Mouse (Mus musculus) adrenal gland, postnatal 25 days (tissue): ENCODE measurements at regions not wholly inside any gene's neighbourhood (a gene's known extent, or its start where the extent isn't known, plus 50 kb on each side); places are given as distances from the start of the nearest gene placed in this dataset.
"Not testable (repeated sequence)": the region's sequence is repeated elsewhere in the genome, so short reads cannot be mapped to it uniquely, and the experiment has no call there.

Experiments
- DNase-seq: peaks from one replicate; pipeline ENCODE4 v3.0.0; 2021; ENCODE audit warnings: mixed read lengths

DNA sequence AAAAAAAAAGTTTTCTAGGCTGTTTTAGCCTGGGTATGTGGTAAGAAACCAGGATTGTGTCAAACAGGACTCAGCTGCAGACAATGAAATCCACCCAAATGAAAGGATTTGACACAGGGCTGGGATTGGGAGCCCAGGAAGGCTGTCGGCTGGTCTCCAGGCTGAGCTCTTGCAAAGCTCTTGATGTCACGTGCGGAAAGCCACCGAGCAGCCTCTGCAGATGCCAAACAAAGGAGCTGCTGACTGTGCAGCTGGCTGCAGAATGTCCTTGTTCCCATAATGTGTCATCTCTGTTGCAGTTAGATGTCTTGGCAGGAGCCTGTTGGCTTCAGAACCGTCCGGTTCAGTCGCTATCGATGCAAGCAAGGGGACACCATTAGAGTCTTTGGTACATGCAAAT lies 56.1 kb downstream of the Bbs10 start:
- DNase-seq: peak; percentile 64

DNA sequence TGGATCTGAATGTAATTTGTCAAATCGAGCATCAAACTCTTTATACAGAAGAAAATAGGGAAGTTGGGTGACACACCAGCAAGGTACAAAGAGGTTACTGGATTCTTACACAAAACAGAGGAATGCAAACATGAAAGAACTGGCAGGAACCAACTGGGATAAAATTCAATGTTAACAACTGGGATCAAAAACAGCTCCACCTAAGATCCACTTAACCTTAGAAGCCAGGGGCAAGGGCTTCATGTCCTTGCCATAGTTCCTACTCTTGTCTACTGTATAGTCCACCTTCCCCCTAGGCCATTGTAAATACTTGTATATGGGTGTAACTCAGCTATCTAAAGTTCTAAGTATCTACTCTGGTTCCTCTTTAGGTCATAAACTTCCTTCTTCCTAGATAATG lies 59.9 kb downstream of the Bbs10 start:
- DNase-seq: not testable (repeated sequence)

DNA sequence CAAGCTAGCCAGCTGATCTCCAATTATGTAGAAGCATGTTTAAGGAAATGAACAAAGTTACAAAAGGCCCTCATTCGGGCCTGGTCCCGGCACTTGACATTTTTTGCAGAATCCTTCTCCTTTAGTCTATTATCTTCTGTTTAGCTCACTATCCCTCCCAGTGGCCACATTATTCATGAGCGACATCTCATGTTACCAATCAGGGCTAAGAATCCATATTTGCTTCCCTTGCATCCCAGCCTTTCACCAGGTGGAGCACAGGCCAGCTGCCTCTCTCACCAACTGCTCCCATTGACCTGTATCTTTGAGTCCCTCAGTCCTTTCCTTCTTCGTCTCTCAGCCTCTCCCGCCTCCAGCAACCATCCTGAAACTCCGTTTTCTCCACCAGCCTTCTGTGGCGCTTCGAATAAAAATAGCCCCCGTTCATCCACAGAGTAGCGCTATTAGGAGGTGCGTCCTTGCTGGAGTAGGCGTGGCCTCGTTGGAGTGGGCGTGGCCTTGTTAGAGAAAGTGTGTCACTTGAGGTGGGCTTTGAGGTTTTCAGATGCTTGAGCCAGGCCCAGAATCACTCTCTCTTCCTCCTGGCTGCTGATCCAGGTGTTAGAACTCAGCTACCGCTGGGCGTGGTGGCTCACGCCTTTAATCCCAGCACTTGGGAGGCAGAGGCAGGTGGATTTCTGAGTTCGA lies 63.4 kb downstream of the Bbs10 start:
- DNase-seq: no peak

DNA sequence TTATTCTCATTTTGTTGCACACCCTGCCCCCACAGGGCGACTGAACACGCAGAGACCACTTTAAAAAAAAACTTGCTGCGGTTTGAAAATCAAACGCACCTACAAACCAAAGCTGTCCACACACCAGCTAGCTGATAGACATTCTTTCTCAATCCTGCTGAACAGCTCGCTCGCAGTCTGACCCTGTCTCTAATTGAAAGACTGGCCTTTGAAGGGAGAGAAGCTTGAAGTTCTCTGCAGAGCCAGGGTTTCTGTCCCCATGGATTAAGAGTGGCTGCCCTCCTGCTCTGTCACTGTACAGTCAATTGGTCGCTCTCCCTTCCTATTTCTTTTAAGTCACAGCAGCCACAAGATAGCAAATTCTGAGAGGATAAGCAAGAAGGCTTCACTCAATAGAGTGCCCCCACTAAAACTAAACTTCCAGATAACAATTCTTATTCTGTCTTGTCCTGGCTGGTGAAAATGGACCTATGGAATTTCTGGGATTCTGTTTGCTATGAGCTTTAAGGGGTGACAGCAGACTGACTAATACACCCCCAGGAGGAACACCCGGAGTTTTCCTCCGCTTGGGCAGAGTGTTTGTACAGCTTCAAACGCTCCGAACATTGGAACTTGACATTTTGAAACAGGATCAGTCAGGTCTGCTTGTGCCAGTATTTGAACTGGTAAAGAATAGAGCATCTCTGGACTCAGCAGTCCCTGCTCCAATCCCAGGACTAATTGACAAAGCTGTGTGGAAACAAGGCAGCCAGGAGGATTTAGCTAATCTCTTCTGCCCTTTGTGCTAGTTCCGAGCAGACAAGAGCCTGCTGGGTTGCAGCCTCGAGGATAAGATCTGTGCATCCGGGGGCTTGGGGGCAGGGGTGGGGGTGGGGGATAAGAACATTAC lies 65.5 kb downstream of the Bbs10 start:
- no peak for DNase-seq

DNA sequence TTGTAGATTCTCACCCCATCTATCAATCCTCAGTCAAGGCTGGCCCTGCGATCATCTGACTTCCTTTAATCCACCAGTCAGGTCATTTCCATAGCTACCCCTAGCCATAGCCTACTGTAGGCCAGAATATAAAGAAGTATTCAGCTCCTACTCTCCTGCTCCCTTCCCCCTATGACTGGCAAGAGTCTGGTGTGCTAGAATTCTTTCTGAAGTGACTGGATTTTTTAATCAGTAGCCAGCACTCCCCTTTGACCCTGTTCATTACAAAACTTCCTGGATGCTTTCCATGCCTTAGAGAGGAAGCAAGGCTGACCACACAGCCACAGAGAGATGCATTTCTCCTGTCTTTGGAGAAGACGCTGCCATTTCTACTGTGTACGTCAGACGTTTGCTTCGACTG lies 66.5 kb downstream of the Bbs10 start:
- DNase-seq: no peak

DNA sequence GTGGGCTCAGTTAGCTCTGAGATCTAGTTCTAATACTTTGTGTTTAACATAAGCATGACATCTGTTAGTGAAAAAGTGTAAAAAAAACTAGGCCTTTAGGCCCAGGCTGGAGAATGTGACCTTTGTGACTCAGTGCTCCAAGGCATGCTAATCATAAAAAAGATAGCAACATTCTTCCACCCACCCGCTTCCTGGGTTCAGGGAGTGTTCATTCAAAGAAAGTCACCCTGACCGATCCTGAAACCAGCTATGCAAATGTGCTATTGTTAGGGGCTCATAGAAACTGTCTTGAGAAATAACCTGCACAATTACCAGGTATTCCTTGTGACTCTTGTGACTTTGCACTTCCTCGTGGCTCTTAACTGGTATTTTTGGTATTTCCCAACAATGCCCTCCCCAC lies 70.6 kb downstream of the Bbs10 start:
- DNase-seq: not testable (repeated sequence)

DNA sequence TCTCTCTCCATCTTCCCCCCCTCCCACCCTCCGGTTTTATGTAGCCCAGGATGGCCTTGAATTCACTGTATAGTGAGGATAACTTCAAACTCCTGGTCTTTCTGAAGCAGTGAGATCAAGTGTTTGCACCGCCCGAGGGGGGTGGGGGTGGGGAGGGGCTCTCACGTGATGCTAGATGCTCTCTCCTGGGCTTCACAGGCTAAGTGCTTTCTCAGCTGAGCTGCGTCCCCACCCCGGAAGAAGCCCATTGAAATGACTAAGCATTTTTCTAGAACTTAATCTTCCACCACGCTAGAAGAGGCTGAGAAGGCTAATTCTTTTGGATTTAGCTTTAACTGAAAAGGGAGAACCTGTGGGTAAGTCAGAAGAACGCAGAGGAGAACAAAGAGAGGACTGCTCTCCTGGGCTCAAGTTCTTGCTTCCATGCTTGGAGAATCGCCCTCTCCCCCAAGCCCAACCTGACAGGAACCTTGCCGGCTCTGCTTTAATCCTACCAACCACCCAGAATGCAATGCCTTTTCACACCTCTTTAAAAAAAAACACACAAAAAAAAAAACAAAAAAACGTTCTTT lies 79.7 kb downstream of the Bbs10 start:
- no peak for DNase-seq

DNA sequence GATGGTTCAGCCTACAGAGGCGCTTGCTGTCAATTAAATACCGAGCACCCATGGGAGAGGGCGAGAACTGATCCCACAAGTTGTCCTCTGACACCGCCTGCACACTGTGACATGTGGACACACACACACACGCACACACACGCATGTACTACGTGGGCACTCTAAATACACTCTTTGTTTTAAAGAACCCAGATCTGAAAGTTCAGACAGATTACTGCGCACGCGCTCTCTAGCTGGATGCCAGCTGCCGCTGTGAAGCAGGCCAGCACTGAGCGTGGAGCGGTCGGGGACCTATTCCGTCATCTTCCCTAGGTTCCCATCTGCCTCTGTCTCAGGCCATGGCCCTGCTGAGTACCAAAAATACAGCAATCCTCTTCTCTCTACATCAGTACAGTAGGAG lies 83.2 kb downstream of the Bbs10 start:
- peak; percentile 12 for DNase-seq

DNA sequence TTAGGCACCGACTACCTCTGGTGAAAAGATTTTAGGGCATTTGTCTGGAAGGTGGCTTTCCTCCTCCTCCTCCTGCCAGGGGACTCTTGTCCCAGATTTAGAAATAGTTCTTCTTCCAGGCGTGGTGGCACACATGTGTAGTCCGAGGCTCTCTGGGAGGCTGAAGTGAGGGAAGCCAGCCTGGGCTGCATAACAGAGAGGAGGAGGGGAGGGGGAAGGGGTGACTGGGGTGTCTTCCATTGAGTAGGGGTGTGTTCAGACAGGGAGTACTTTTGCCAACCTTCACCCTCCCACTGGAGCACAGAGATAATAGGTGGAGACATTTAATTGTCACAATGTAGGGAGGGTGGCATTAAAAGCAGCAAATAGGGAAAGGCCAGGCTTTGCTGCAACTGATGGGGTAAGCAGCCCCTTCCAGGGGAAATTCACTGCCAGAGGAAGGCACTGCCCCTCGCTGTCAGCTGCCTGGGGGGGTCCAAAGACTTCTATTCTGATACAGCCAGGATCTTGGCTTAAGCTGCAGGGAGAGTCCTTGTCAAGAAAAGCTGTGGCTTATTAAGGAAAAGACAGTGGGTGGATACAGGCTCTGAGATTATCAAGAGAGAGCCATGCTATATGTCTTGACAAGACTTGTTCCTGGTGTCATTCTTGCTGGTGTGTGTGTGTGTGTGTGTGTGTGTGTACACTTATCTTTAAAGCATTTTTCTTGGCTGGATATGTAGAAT lies 83.9 kb downstream of the Bbs10 start:
- no peak for DNase-seq

DNA sequence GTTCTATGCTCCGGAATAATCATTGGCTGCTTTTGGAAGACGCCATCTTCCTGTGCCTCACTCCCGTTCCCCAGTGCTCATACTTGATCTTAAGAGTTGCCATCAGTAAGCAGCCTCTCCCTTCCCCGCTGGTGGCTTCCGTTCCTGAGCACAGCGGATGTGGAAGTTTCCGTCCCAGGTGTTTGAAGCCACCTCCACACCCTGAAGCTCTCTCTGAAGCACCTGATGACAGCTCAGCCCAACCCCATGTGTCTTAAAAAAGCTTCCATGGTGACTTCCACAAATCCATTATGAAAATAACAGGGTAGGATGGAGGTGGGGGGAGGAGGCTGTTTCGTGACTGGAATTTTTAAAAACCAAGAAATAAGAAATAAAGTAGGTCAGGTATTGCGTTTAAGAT lies 87.1 kb downstream of the Bbs10 start:
- DNase-seq: no peak

DNA sequence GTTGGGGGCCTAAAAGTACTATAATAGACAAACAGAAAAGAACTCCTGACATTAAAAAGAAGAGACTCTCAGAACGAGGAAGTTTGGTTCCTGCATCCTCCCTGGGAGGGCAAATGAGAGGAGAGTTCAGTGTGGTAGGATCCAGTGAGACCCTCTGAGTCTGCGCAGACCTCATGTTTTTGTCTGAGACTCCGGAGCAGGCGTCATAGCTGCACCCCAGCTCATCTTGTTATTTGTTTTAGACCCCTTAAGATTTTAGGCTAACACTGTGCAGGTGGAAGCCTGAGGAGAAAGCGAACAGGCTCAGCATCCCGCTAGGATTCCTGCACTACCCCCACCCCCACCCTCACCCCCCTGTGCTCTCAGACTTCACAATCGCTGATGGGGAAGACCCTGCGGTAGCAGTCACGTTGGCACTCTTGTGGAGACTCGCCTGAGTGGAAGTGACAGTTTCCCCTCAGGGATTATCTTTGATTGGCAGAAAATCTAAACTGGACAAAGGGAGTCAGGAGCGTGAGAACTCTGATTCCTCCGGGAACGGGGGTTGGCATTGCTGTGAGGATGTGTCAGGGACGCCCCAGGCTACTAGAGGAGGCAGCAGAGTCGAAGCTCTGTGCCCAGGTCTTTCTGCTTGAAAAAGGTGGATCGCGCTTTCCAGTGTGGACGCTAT lies 85.0 kb upstream of the Nap1l1 start:
- no peak for DNase-seq

DNA sequence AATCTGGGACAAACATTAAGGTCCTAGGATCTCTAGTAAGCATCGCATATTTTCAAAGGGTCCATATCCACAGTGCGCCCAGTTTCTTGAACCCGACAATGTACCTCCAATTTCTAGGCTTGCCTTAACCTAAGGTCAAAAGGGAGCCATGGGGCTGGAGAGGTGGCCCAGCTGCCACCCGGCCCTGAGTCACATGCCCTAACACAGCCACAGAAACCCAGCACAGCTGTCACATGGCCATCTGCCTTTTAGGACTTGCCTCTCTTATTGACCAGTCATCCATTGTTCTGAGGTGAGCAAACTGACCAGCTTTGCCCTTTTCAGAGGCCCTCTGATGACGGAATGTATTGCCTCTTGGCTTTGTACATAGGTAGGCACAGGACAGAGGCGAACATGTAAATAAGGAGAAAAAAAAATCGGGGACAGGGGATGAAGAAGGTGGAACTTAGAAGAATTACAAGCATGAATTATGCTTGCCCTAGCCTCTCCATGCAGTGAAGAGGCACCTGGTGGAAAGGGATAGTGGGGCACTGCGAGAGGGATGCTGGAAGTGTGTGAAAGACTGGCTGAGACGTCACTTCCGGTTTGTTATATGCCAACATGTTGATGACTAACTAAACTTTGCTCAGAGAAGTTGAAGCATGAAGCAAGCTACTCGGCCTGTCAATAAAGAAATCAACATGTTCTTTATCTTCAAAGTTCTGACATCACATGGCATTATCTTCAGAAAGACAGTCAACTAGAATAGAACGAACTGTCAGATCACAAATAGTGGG lies 84.3 kb upstream of the Nap1l1 start:
- DNase-seq: no peak

DNA sequence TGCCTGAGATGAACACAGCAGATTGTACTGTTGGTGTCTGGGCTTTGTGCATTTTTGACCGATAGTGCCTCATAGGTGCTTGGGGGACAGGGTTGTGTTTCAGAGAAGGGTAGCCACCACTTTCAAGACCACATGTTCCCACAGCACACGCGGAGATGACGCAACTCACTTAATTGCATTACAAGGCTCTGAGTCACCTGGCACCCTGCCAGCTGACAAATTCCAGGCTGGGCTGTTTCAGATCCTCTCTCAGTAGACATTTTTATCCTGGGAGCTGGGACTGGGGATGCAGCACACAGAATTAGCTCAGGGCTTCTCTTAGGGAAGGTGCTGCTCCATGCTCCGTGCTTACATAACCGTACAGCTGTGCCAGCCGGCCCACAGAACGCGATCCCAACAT lies 83.1 kb upstream of the Nap1l1 start:
- DNase-seq: peak; percentile 86

DNA sequence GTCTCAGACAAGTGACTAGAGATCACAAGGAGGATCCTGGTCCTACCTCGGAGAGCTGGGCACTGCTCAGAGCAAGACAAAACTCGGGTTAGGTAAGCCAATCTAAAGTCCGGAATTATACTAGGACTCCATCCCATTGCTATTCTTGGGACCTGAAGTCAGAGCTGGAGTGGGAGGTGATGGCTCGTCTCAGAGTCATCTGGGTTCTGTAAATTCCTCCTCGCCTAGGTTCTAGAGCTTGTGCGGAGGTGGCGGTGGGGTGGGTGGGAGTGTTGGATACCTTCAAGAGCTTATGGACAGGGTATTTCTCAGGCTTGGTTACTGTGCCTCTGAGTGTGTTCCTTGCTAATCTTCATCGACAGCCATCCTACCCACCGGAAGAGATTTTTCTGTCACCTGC lies 78.6 kb upstream of the Nap1l1 start:
- DNase-seq: no peak

DNA sequence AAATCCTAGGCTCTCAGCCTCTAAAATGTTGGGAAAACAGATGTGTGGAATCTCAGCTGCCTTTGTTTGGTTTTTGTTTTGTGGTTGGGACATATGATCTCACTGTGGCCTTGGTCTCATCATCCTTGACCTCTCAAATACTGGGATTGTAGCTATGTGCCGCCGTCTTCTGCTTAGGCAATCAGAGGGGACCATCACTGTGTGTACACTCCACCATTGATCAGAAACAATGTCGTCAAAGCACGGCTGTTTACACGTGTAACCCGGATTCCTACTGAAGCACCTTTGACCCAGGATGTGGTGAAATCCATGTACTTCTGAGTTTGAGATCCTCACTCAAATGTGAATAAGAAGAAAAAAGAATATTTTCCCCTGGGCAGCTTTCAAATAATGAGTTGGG lies 68.0 kb upstream of the Nap1l1 start:
- DNase-seq: no peak

DNA sequence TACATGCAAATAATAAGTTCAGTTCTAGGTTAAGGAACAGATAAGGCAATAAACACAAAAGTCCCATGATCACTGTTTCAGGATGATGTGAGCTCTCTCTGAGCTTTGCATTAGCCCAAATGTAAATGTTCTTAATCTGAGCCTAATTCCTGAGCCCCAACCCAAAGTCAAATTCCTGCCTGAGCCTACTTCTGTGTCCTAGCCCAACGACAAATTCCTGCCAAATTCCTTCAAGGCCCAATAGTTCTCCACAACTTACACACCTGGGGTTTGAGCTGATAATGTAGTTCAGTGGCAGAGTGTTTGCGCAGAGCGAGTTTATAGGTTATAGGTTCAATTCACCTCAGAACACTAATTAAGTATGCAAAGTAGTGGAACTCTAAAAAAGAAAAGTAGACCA lies 64.1 kb upstream of the Nap1l1 start:
- no peak for DNase-seq

DNA sequence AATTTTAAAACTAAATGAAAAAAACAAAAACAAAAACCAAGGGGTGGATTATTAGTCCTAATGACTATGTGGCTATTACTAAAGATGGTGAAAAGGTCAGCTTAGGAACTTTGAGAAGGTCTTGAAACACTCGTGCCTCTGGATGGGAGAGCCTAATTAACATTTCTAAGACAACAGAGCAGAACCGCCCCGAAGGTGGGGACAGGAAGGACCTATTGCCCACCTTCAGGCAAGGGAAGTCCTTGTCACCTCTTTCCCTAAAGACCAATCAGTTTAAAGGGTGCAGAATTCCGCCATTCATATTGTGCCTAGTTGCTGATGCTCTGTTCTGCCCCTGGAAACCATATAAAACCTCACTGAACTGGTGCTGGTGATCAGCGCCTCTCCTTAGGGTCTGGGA lies 63.5 kb upstream of the Nap1l1 start:
- no peak for DNase-seq

DNA sequence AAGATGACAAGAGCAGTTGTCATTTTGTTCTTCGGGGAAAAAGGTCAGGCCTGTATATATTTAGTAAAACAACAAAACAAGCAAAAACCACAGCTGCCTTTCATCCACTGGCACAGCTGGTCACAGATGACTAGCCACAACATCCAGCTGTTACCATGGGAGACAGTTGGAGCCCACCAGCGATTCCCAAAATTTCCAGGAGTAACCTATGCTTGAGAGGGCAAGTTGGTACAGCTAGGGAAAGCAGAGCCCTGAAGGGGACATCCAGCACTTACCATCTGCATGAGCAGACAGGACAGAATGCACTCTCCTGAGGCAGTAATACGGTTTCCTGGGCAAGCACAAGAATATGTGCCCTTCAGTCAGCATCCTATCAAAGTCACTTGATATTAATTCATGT lies 62.9 kb upstream of the Nap1l1 start:
- DNase-seq: no peak

DNA sequence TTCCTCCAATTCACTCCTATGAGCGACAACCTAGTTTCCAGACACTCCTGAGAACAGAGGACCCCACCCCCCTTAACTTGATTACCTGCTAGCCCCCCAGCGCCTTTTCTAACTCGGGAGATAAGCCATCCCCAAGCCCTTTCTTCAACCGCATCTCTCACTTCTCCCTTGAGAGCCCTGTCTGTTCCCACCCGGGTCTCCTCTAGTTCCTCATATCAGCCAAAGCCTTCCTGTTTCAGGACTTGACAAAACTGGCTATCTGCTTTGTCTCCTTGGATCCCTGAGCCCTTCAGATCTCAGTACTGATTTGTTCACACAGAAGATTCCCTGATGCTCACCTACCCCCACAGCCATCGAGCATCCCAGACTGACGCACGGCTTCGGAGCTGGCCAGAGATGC lies 61.5 kb upstream of the Nap1l1 start:
- no peak for DNase-seq

DNA sequence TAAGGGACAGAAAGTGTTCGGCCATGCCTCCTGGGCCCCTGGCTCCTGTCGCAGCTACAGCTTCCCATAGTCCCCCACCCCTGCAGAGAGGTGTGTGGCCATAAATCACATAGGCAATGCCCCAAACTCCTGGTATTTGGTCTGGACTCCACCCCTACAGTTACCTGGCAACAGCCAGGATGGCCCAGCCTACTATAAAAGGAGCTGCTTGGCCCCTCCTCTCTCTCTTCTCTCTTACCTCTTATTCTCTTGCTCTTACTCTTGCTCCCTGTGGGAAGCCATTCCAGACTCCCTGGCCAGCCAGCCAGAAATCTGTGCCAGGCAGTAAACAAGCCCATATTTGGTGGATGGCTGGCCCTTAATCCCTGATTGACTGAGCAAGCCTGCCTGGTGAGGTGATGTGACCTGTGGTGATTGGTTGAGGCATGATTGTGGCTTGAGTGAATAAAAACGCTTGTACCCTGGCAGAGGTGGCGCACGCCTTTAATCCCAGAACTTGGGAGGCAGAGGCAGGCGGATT lies 56.4 kb upstream of the Nap1l1 start:
- no peak for DNase-seq
